Mouse (Mus musculus) cerebellum, adult 2 months (tissue): ENCODE data around the gene Mab21l2.

Source experiments
- CTCF ChIP-seq: fragments of 200-500 bp; IDR thresholded peaks from 2 replicates; pipeline ENCODE4 v1.5.1; 2011; ENCODE audit warnings: low read depth, mild to moderate bottlenecking, control low read depth, low read length, moderate library complexity, borderline replicate concordance; ENCODE audit not compliant: insufficient read depth
- POLR2A ChIP-seq: fragments of 200-500 bp; IDR thresholded peaks from 2 replicates; pipeline ENCODE4 v1.6.1; 2011; ENCODE audit warnings: low read length, control low read depth, borderline replicate concordance; ENCODE audit not compliant: insufficient read depth

- TF ChIP-seq POLR2A (no peak), CTCF (no peak)
These were observed 10.5 kb upstream of the Mab21l2 start for GRCm38 (mm10) chr3:86558976-86559375.
